Mouse (Mus musculus) midbrain, embryonic 11.5 days (tissue): ENCODE results near the gene Rab8b. TPM values are rescaled to one million over a fixed set of nuclear protein-coding genes. Genes with fewer than 3 reads are reported as not detected.
"Not testable (repeated sequence)": the region's sequence is repeated elsewhere in the genome, so short reads cannot be mapped to it uniquely, and the experiment has no call there.

Experiments used
- ATAC-seq: fragments of 200-750 bp; cut with Nextera tagmentation; 2 replicates; pipeline ENCODE4 v1.8.0; 2017; ENCODE audit warnings: moderate TSS enrichment, moderate library complexity; ENCODE audit not compliant: low FRiP score
- DNase-seq: peaks from one replicate; pipeline ENCODE4 v3.0.0; 2015; ENCODE audit warnings: low spot score; ENCODE audit errors: missing footprints
- H3K27ac ChIP-seq: fragments of 300-500 bp; sonication (generic); 2 replicates; pipeline ENCODE4 v1.5.1; 2014; ENCODE audit warnings: low read depth, low read length
- H3K27me3 ChIP-seq: fragments of 300-500 bp; sonication (generic); 2 replicates; pipeline ENCODE4 v1.6.1; 2014; ENCODE audit warnings: mild to moderate bottlenecking, low read length, moderate library complexity, mixed read lengths; ENCODE audit not compliant: control insufficient read depth, insufficient read depth
- H3K36me3 ChIP-seq: fragments of 300-500 bp; sonication (generic); 2 replicates; pipeline ENCODE4 v1.6.1; 2014; ENCODE audit warnings: mild to moderate bottlenecking, low read length, moderate library complexity, mixed read lengths; ENCODE audit not compliant: control insufficient read depth, insufficient read depth
- H3K4me1 ChIP-seq: fragments of 300-500 bp; sonication (generic); 2 replicates; pipeline ENCODE4 v1.6.1; 2014; ENCODE audit warnings: low read length; ENCODE audit not compliant: control insufficient read depth, insufficient read depth
- H3K4me2 ChIP-seq: fragments of 300-500 bp; sonication (generic); 2 replicates; pipeline ENCODE4 v1.6.1; 2014; ENCODE audit warnings: mild to moderate bottlenecking, moderate library complexity
- H3K4me3 ChIP-seq: fragments of 300-500 bp; sonication (generic); 2 replicates; pipeline ENCODE4 v1.5.1; 2014; ENCODE audit warnings: low read depth, low read length
- H3K9ac ChIP-seq: fragments of 300-500 bp; sonication (generic); 2 replicates; pipeline ENCODE4 v1.6.1; 2014; ENCODE audit warnings: low read length
- H3K9me3 ChIP-seq: fragments of 300-500 bp; sonication (generic); 2 replicates; pipeline ENCODE4 v1.6.1; 2016; ENCODE audit warnings: low read length; ENCODE audit not compliant: control insufficient read depth
- WGBS: fragments of 180-500 bp; shearing (Covaris S2); extraction: QIAGEN DNeasy Blood & Tissue Kit; methylation state at CpG from one replicate; pipeline ENCODE4 v1.1.7; 2014; 5-methylcytosine and 5-hydroxymethylcytosine counted together
- polyA plus RNA-seq: library from polyadenylated mRNA; unstranded; fragments of >200 nt; fragmentation: Nextera tagmentation; extraction: Ambion mirVana; gene quantifications from 2 replicates; pipeline ENCODE4 v1.2.1, GENCODE M21; 2014

The Rab8b gene
- polyA plus RNA-seq, 1 experiment from 2014 or later, result 29.5 TPM

DNA sequence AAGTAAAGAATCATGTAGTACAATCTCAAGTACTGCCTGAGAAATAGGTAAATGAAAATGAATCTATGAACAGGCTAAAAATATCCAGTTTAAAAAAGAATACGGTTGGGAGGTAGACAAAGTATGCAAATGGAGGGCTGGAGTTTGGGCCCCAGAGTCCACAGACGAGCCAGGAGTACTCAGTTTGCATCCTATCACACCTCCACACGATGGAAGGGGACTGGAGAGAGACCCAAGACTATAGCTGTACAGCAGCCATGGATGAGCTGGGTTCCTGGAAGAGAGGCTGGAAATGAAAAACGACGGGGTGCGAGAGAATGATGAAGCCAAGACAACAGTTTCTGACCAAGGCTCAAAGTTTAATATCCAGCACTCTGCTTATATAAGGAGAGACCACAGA lies 22.5 kb downstream of the Rab8b start:
- Histone ChIP-seq H3K9ac (no peak overlapping the region), H3K4me3 (no peak overlapping the region), H3K4me1 (no peaks in the 10 kb centered on the region), H3K27ac (no peak overlapping the region), H3K36me3 (no peaks in the 10 kb centered on the region), H3K27me3 (no peaks in the 10 kb centered on the region), H3K4me2 (no peak overlapping the region), H3K9me3 (no peaks in the 10 kb centered on the region)
- DNase-seq, result no peak
- WGBS, result 65% methylated on average over 6 of the region's 6 CpGs
- ATAC-seq, result no peak

DNA sequence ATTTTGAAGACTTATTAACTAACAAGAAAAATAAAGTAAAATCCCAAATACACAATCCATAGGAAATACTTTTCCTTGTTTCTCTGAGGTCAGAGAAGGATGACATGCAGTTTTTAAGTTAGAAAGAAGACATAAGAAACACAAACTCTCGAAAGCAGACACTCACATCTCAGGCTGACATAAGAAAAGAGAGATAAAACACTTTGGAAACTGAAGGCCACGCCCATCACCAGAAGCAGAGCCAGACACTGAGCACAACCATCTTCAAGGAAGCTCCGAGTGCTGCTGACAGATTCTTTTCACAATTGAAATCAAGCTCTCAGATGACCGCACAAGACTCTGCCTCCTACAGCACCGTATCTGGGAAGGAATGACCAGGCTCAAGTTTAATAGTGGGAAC lies 23.5 kb downstream of the Rab8b start:
- no peak for DNase-seq
- 75% methylated on average over 5 of the region's 5 CpGs for WGBS
- no peaks in the 10 kb centered on the region for H3K36me3 ChIP-seq

DNA sequence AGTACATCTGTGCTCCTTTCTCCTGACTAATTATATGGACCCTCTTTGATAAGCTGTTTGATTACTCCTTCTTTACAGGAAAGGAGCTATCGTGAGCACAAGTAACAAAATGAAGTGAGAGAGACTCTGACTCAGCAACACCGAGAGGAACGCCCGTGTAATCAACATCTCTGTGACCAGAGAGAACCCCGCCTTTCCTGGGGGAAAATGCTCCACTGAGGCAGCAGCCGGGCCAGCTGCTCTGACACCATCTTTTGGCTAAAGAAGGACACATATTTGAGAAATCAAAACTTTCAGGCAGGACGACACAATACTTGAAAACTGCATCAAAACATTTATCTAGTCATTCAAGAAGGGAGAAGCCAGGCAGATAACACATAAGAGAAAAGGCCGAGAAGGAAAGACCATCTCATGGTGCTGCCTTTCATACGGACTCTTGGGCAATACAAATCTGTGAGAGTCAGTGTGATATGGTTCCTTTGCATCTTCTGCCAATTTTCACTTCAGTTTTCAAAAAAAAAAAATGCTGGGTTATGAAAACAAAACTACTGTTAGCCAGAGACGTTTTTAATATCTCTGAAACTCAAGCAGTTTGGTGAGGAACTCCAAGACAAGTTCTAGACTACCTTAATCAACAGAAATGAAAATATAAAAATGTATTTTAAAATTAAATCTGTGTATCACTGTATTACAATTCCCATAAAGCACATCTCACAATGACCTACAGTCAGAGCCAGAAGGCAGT lies 24.3 kb downstream of the Rab8b start:
- no peak overlapping the region for H3K27ac ChIP-seq
- 90% methylated on average over 10 of the region's 10 CpGs for WGBS
- no peak overlapping the region for H3K4me3 ChIP-seq

More for the DNA sequence above, 23.5 kb downstream of the Rab8b start:
- H3K4me2 ChIP-seq, result no peak overlapping the region
- H3K4me3 ChIP-seq, result no peak overlapping the region
- H3K9me3 ChIP-seq, result no peaks in the 10 kb centered on the region
- ATAC-seq, result no peak
- no peak overlapping the region for H3K9ac ChIP-seq
- no peak overlapping the region for H3K27ac ChIP-seq
- H3K27me3 ChIP-seq, result no peaks in the 10 kb centered on the region
- H3K4me1 ChIP-seq, result no peaks in the 10 kb centered on the region

DNA sequence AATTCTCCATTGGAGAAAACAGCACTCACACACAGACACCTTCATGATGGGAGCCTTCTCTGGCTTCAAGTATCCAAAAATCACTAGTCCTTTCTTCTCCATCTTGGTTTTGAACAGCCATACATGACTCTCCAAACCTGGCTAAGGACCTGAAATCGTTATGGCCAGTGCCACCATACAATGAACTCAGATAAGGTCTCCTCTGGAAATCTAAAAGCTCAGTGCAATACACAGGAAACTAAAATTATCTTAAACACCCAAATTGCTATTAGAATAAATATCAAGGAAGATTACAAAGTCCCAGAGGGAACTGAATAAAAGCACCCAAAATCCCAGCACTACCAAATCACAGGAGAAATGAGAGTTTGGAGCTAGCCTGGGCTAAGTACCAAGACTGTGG lies 25.1 kb downstream of the Rab8b start:
- no peak for ATAC-seq
- Histone ChIP-seq H3K4me1 (no peaks in the 10 kb centered on the region), H3K4me2 (no peak overlapping the region)

More for the DNA sequence above, 24.3 kb downstream of the Rab8b start:
- DNase-seq (peak; percentile 17), ATAC-seq (no peak)
- Histone ChIP-seq H3K4me2 (no peak overlapping the region), H3K9me3 (no peaks in the 10 kb centered on the region), H3K9ac (no peak overlapping the region), H3K4me1 (no peaks in the 10 kb centered on the region), H3K27me3 (no peaks in the 10 kb centered on the region), H3K36me3 (no peaks in the 10 kb centered on the region)

DNA sequence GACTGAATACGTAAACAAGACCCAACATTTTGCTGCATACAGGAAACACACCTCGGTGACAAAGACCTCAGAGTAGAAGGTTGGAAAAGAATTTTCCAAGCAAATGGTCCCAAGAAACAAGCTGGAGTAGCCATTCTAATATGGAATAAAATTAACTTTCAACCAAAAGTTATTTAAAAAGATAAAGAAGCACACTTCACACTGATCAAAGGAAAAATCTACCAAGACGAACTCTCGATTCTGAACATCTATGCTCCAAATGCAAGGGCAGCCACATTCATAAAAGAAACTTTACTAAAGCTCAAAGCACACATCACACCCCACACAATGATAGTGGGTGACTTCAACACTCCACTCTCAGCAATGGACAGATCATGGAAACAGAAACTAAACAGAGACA lies 27.0 kb downstream of the Rab8b start:
- peaks cover 12% of the 10 kb centered on the region for H3K4me1 ChIP-seq
- peak; percentile 79 for DNase-seq
- not testable (repeated sequence) for H3K9ac ChIP-seq, H3K27ac ChIP-seq, H3K36me3 ChIP-seq, H3K4me3 ChIP-seq, ATAC-seq, H3K9me3 ChIP-seq, H3K4me2 ChIP-seq, H3K27me3 ChIP-seq
- WGBS, result 97% methylated on average over 4 of the region's 4 CpGs

More for the DNA sequence above, 25.1 kb downstream of the Rab8b start:
- Histone ChIP-seq H3K36me3 (no peaks in the 10 kb centered on the region), H3K27ac (no peak overlapping the region), H3K9ac (no peak overlapping the region), H3K4me3 (no peak overlapping the region), H3K9me3 (no peaks in the 10 kb centered on the region), H3K27me3 (no peaks in the 10 kb centered on the region)
- peak; percentile 60 for DNase-seq
- 88% methylated on average over 1 of the region's 1 CpGs for WGBS

DNA sequence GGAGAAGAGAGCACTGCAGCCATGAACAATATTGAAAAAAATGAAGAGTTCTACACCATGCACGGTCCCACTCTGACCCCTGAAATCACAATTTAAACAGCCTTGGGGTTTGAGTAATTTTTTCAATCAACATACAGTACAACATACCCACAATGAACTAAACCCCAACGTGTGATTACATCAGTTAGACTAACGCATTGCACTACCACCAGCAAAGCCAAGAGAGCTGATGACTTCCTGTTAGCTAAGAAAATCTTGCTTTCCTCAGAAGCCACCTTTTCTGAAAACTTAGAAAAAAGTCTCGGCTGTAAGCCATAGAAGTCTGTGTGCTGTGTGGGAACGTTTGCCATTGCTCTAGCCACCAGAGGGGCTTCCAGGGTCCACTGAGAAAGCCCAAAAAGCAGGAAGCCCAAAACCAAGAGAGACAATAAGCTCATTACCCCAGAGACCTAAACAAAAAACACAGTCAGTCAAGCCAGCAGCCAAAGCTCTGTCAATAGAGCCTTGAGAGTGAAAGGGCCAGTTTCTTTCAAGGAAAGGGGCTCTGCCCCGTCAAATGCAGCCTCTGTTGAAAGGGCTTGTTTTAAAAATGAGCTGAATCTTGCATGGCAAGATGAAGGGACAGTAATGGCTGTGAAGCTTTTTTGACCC lies 31.4 kb downstream of the Rab8b start:
- Histone ChIP-seq H3K36me3 (no peaks in the 10 kb centered on the region), H3K9ac (no peak overlapping the region), H3K4me2 (no peak overlapping the region), H3K27ac (no peak overlapping the region), H3K4me1 (peaks cover 26% of the 10 kb centered on the region), H3K4me3 (no peak overlapping the region), H3K9me3 (no peaks in the 10 kb centered on the region), H3K27me3 (no peaks in the 10 kb centered on the region)
- ATAC-seq (no peak), DNase-seq (peak; percentile 83)
- WGBS, result 48% methylated on average over 6 of the region's 6 CpGs

DNA sequence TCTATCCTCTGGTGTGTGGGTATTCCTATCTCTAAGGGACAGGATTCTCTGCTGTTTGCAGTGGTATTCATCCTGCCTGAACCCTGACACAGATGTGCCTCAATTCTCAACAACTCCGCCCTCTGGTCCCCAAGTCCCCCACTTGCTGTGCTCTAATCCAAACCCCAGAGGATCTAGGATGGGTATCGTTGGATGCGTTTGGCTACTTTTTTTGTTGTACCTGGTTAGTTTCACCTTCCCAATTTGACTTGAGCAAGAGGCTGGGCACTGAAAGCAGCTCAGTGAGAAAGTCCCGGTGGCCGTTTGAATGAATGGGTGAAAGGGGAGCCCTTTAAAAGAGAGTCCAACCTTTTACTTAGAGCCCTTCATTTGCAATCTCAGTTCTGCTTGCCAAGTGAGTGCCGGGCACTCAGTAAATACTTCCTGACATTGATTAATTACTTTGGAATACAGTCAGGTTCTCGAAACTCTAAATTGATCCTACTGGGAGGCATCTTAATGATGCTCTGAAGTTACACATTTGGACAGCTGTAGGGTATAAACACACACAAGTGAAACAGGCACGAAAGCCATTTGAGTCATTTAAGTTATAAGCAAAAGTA lies 32.1 kb downstream of the Rab8b start:
- no peak overlapping the region for H3K27ac ChIP-seq
- H3K9ac ChIP-seq, result no peak overlapping the region
- no peak for ATAC-seq
- WGBS, result 59% methylated on average over 8 of the region's 8 CpGs
- DNase-seq, result peak; percentile 72
- H3K4me3 ChIP-seq, result no peak overlapping the region
- H3K9me3 ChIP-seq, result no peaks in the 10 kb centered on the region
- H3K27me3 ChIP-seq, result no peaks in the 10 kb centered on the region
- peaks cover 26% of the 10 kb centered on the region for H3K4me1 ChIP-seq
- no peak overlapping the region for H3K4me2 ChIP-seq
- H3K36me3 ChIP-seq, result no peaks in the 10 kb centered on the region

DNA sequence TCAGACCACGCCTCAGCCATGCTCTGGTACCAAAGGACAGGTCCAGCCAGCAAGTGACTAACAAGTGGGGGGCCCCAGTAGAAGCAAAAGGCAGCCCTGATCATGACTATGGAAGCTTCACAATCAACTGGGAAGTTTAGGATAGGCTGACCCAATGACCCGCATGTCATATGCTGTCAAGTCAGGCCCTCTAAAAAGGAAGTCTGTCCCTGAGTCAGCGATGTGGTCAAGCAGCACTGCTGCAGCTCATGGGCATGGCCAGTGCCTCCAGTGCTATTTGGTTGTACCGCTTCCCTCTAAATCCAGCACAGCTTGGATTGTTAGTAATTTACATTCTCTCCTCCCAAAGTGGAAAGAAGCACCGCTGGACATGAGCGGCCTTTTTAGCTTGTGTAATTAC lies 32.7 kb downstream of the Rab8b start:
- H3K4me3 ChIP-seq, result no peak overlapping the region
- WGBS, result 81% methylated on average over 6 of the region's 6 CpGs
- peaks cover 26% of the 10 kb centered on the region for H3K4me1 ChIP-seq
- no peaks in the 10 kb centered on the region for H3K9me3 ChIP-seq
- DNase-seq (peak; percentile 79), ATAC-seq (no peak)
- no peak overlapping the region for H3K4me2 ChIP-seq
- no peaks in the 10 kb centered on the region for H3K27me3 ChIP-seq
- H3K9ac ChIP-seq, result no peak overlapping the region
- H3K36me3 ChIP-seq, result no peaks in the 10 kb centered on the region
- no peak overlapping the region for H3K27ac ChIP-seq

DNA sequence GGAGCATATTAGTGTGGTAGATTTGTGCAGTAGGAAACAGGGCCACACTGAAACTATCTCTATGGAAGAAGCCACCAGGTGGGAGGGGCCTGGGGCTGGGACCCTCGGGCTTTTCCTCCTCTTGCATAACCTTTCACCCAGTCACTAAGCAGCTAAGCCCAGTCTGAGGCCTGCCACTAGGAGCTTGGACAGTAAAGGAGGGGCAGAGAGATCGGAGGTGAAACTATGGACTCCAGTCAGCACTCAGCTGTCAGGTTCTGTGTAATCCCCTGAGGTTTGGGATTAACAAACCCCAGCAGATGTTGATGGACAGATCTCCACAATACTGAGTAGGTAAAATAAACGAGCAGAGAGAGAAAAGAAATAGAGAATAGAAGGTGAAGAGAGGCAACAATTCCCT lies 33.1 kb downstream of the Rab8b start:
- Histone ChIP-seq H3K36me3 (no peaks in the 10 kb centered on the region), H3K4me3 (no peak overlapping the region), H3K27ac (no peak overlapping the region), H3K9me3 (no peaks in the 10 kb centered on the region), H3K27me3 (no peaks in the 10 kb centered on the region), H3K9ac (no peak overlapping the region), H3K4me1 (peaks cover 26% of the 10 kb centered on the region), H3K4me2 (no peak overlapping the region)
- DNase-seq (peak; percentile 82), ATAC-seq (no peak)
- WGBS, result 12% methylated on average over 3 of the region's 3 CpGs
